Comparison of ENCODE assay signal across 8 mouse cellular contexts in the genomic region with DNA sequence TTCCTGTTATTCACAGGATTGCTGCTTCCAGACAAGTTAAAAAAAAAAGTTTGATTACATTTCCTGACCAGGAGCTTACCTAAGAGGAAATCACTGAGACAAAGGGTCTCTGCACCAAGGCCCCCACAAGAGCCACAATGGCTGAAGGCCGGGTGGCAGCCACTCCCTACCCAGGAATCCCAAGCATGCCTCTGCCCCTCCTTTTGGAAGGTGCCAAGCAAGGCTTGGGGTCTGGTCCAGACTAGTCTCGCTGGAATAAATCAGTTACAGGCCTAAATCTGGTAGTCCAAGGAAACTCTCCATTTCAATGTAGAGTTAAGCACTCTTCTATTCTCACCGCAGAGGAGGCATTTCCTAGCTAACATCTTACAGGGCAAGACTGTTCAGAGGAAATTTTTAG.
DNase-seq lines count a peak whose midpoint lies in the region; TF ChIP-seq lines count a peak whose summit lies in the region.

No protein-coding gene starts in this region.

- H3K36me3 ChIP-seq in kidney, adult 2 months (ENCODE audit: control insufficient read depth, insufficient read depth, low read length): no peaks in the 10 kb centered on the region

- no peak for TF ChIP-seq CTCF in kidney, adult 2 months (conservative IDR thresholded peaks at IDR 0.05; ENCODE audit: insufficient read depth, insufficient read length, low read depth, low read length)

- DNase-seq in adrenal gland, adult (ENCODE audit: inconsistent age in 2 of 2, low spot score in 1 of 2): peak; percentile 23 to 53
- DNase-seq in adrenal gland, postnatal 10 days: no peak
- DNase-seq in heart, adult 18-20 months: peak; percentile 50 to 67
- DNase-seq in kidney, adult 2 months: peak; percentile 75
- DNase-seq in lung, postnatal 10 days: peak; percentile 65
- DNase-seq in frontal cortex, postnatal 10 days (ENCODE audit: low spot score in 2 of 2): no peak
- no peak for DNase-seq in layer of hippocampus, adult 18-20 months (ENCODE audit: low spot score in 2 of 2)
- DNase-seq in cerebellum, postnatal 4 days (ENCODE audit: low spot score in 2 of 2): no peak

- H3K27me3 ChIP-seq in kidney, adult 2 months (replicated peaks; ENCODE audit: control insufficient read depth, insufficient read depth, low read length): no peaks in the 10 kb centered on the region

- no peak overlapping the region for H3K4me3 ChIP-seq in kidney, adult 2 months (ENCODE audit: insufficient read depth, low read depth, low read length)

- TF ChIP-seq POLR2A in kidney, adult 2 months (IDR thresholded peaks at IDR 0.05; ENCODE audit: low read depth, low read length): no peak

- H3K4me1 ChIP-seq in kidney, adult 2 months (ENCODE audit: control insufficient read depth, insufficient read depth, low read length): peaks cover 11% of the 10 kb centered on the region

- H3K27ac ChIP-seq in kidney, adult 2 months (ENCODE audit: insufficient read depth, low read depth, low read length): peak overlapping the region; percentile 98

- WGBS in kidney, adult 2 months: 27% methylated on average over 3 of the region's 3 CpGs

Comparison
In these comparisons a context has a peak if more than half of its experiments do, and no peak if none do; other contexts are left out.
1. DNase-seq: peak in adrenal gland, adult (2 of 2), heart, adult 18-20 months (2 of 2), kidney, adult 2 months (single experiment) and lung, postnatal 10 days (single experiment); none in adrenal gland, postnatal 10 days (single experiment), frontal cortex, postnatal 10 days (0 of 2), layer of hippocampus, adult 18-20 months (0 of 2) and cerebellum, postnatal 4 days (0 of 2).